Mouse (Mus musculus): Measurements from ENCODE around the gene Tesc. TPM values are rescaled to one million over a fixed set of nuclear protein-coding genes. Genes with fewer than 3 reads are reported as not detected.

Gene Tesc
- total RNA-seq, 2 experiments from 2014 or later = 82.0 to 87.3 TPM

GRCm38 (mm10) chr5:118033328-118033727 lies 5.8 kb downstream of the Tesc start:
- Histone ChIP-seq H3K27ac (no peak overlapping the region), H3K4me3 (no peak overlapping the region)
- intact Hi-C loops (cut with DNase I) = no loop called here
- no peak for TF ChIP-seq CTCF (IDR thresholded peaks at IDR 0.05)
- DNase-seq (ENCODE audit: extremely low spot score in 1 of 2, low spot score in 2 of 2) = no peak

DNA sequence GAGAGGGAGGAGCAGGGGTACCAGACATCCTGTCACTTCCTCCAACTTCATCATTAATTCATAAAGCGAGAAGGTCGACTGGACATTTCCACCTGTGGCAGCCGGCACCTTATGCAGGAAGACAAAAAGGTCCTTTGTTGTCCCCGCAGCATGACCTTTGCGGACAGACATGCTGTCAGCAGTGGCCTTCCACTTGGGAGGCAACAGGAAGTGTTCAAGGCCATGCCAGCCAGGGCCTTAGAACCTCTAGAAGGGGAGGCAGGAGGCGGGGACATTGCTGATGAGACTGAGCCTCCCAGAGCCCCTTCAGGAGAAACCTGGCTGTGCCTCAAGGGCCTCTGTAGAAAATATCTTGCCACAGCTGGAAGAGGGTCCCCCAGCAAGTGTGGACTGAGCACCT lies 6.2 kb downstream of the Tesc start:
- no peak for DNase-seq (ENCODE audit: extremely low spot score in 1 of 2, low spot score in 2 of 2)
- TF ChIP-seq CTCF (IDR thresholded peaks at IDR 0.05) = no peak
- intact Hi-C loops (cut with DNase I) = no loop called here
- no peak overlapping the region for H3K4me3 ChIP-seq
- no peak overlapping the region for H3K27ac ChIP-seq

GRCm38 (mm10) chr5:118034632-118035031 lies 7.1 kb downstream of the Tesc start:
- DNase-seq (ENCODE audit: extremely low spot score in 1 of 2, low spot score in 2 of 2) = no peak
- Histone ChIP-seq H3K4me3 (no peak overlapping the region), H3K27ac (no peak overlapping the region)
- intact Hi-C loops (cut with DNase I) = no loop called here
- no peak for TF ChIP-seq CTCF (IDR thresholded peaks at IDR 0.05)

GRCm38 (mm10) chr5:118035786-118036185 lies 8.2 kb downstream of the Tesc start:
- H3K4me3 ChIP-seq = no peak overlapping the region
- H3K27ac ChIP-seq = 0 out of 2 replicates have a peak overlapping the region, but pooled peaks have one; percentile 55
- intact Hi-C loops (cut with DNase I) = no loop called here
- TF ChIP-seq CTCF (IDR thresholded peaks at IDR 0.05) = no peak
- no peak for DNase-seq (ENCODE audit: extremely low spot score in 1 of 2, low spot score in 2 of 2)

DNA sequence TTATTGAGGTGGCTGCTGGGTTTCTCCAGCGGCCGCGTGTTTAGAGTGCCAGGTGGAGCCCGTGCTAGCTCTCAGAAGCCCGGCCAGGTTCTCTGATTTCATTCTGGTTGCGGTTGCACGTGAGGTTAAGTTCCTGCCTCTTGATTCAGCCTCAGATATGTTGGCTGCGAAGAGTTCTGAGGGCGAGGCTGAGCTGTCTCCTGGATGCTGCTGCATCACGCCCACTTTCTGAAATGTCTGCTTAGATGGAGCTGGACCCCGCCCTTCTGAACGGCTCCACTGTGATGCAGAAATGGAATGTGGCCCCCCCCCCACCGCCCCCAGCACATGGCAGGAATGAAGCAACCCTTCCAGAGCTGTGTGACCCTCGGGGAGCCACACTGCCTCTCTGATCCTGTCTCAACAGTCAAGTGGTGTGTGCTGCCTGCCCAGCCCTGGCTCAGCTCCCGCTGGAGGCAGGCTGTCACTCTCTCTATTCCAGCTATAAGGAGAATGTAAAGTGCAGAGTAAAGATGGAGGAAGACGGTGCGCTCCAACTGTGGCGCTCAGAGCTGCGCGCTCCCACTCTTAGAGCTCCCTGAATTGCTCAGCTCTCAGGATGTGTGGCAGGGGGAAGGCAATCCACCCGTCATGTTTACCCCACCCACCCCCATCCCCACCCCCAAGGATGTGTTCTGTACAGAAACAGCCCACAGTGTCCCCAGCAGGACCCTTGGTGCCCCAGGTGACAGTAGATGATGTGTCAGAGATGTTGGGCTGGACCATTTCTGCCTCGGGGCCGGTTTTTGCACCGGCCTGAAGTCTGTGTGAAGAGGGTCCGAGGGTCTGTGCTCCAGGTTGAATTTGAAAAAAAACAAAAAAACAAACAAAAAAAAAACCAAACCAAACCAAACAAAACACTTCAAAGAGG lies 9.6 kb downstream of the Tesc start:
- intact Hi-C loops (cut with DNase I) = no loop called here
- Histone ChIP-seq H3K27ac (peak overlapping the region; percentile 55), H3K4me3 (no peak overlapping the region)
- no peak for DNase-seq (ENCODE audit: extremely low spot score in 1 of 2, low spot score in 2 of 2)
- TF ChIP-seq CTCF (IDR thresholded peaks at IDR 0.05) = no peak

GRCm38 (mm10) chr5:118037798-118038484 lies 10.4 kb downstream of the Tesc start:
- no peak for TF ChIP-seq CTCF (IDR thresholded peaks at IDR 0.05)
- no peak for DNase-seq (ENCODE audit: extremely low spot score in 1 of 2, low spot score in 2 of 2)
- H3K27ac ChIP-seq = peak overlapping the region; percentile 53
- no peak overlapping the region for H3K4me3 ChIP-seq
- intact Hi-C loops (cut with DNase I) = no loop called here

DNA sequence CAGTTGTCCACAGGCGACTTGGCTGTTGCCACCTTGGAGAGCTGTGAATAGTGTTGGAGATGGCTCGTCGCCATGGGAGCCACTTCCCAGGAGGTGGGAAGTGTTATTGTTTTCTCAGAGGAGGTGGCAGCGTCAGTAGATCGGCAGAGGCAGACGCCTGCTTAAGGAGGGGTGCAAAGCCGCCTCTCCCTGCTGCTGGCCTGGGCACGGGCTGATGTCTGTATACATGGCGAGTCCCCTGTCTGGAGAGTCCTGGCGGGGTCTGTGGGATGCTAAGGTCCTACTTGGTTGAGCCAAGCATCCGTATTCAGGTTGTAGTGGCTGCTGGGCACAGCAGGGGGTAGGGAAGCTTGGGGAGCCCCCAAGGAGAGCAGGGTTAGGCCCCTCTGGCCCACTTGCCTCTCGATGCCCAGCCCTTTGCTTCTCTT lies 11.7 kb downstream of the Tesc start:
- Histone ChIP-seq H3K4me3 (no peak overlapping the region), H3K27ac (0 out of 2 replicates have a peak overlapping the region, but pooled peaks have one; percentile 26)
- intact Hi-C loops (cut with DNase I) = no loop called here
- no peak for TF ChIP-seq CTCF (IDR thresholded peaks at IDR 0.05)
- no peak for DNase-seq (ENCODE audit: extremely low spot score in 1 of 2, low spot score in 2 of 2)

DNA sequence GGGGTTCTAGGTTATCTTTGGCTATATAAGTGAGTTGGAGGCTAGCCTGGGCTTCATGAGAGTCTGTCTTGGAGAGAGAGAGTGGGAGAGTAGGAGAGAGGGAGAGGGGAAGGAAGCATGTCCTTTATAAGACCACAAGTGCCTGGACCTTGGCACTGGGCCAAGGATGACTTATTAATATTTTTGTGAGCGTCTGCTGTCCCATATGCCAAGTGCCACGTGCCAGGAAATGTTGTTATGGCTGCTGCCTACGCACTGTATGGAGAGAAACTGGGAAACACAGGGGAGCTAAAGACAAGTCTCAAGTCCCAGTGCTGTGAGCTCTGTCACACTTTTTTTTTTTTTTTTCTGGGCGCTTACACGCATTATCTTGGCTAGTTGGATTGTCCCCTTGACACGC lies 15.1 kb downstream of the Tesc start:
- no peak overlapping the region for H3K27ac ChIP-seq
- intact Hi-C loops (cut with DNase I) = no loop called here
- no peak overlapping the region for H3K4me3 ChIP-seq
- no peak for DNase-seq (ENCODE audit: extremely low spot score in 1 of 2, low spot score in 2 of 2)
- TF ChIP-seq CTCF (IDR thresholded peaks at IDR 0.05) = no peak

DNA sequence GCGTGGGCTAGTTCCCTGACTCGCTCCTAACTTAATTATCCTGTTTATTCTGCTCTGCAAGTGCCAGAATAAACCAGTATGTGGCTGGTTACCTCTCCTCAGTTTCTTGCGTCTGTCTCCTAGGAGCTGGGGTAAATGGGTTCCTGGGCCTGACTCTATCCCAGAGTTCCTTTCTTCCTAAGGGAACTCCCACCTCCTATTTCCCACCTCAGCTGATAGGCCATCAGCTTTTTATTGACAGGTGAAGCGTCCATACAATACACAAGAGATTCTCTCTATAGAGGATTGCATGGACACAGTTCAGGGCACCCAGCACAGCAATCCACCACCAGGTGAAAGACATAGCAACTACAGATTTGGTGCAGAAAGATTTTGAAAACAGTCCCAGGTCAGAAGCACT lies 16.2 kb downstream of the Tesc start:
- intact Hi-C loops (cut with DNase I) = no loop called here
- H3K4me3 ChIP-seq = no peak overlapping the region
- TF ChIP-seq CTCF (IDR thresholded peaks at IDR 0.05) = no peak
- no peak overlapping the region for H3K27ac ChIP-seq
- no peak for DNase-seq (ENCODE audit: extremely low spot score in 1 of 2, low spot score in 2 of 2)

- Histone ChIP-seq H3K27ac (no peak overlapping the region), H3K4me3 (no peak overlapping the region)
- TF ChIP-seq CTCF (IDR thresholded peaks at IDR 0.05) = no peak
- intact Hi-C loops (cut with DNase I) = no loop called here
- peak in 1 of 2 experiments; percentile 53 for DNase-seq (ENCODE audit: extremely low spot score in 1 of 2, low spot score in 2 of 2)
These were observed 17.4 kb downstream of the Tesc start for GRCm38 (mm10) chr5:118044907-118045306.

- intact Hi-C loops (cut with DNase I) = no loop called here
- no peak for DNase-seq (ENCODE audit: extremely low spot score in 1 of 2, low spot score in 2 of 2)
- no peak for TF ChIP-seq CTCF (IDR thresholded peaks at IDR 0.05)
These were observed 17.8 kb downstream of the Tesc start for GRCm38 (mm10) chr5:118045385-118045784.

DNA sequence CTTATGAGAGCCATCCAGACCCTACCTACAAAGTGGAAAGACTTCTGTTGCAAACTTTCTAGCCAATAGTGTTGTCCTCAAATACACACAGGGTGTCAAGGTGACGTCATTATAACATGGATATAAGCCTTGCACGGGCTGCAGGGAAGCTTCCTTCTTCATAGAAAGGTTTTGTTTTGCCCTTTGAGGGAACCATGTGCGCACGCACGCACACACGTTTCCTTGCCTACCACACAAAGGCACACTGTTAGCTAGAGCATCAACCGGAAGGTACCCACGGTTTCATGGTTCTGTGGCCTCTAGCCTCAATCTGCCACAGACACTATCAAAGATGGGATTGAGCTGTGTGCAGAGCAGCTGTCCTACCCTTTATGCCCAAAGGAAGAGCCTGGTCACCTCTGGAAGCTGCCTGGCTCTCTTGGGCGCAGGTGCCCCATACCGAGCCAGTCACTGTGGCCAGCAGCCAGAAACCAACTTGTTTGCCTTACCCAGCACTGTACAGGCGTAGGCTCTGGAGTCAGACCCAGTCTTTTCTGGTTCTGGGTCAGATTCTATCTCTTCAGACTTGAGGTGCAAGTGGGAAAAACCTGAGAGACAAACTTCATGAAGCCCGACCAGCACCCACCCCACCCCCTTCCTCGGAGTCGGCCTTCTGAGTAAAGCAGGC lies 19.7 kb downstream of the Tesc start:
- no peak overlapping the region for H3K27ac ChIP-seq
- H3K4me3 ChIP-seq = no peak overlapping the region
- DNase-seq (ENCODE audit: extremely low spot score in 1 of 2, low spot score in 2 of 2) = no peak
- intact Hi-C loops (cut with DNase I) = no loop called here
- no peak for TF ChIP-seq CTCF (IDR thresholded peaks at IDR 0.05)

More at GRCm38 (mm10) chr5:118045385-118045784, 17.8 kb downstream of the Tesc start:
- H3K4me3 ChIP-seq = no peak overlapping the region
- H3K27ac ChIP-seq = no peak overlapping the region
